Mouse (Mus musculus) C2C12 (cell line): Measurements from ENCODE around the gene Taco1.

Source experiments
- CEBPB ChIP-seq: IDR thresholded peaks from one replicate; pipeline ENCODE4 v1.6.1; 2011; ENCODE audit warnings: low read depth, mild to moderate bottlenecking, control low read depth, moderate library complexity
- CTCF ChIP-seq: IDR thresholded peaks from one replicate; pipeline ENCODE4 v1.5.1; 2011; ENCODE audit not compliant: control insufficient read depth, insufficient read depth, insufficient read length
- MAX ChIP-seq: IDR thresholded peaks from one replicate; pipeline ENCODE4 v1.6.1; 2011; ENCODE audit warnings: mild to moderate bottlenecking, control low read depth
- MYOG ChIP-seq: IDR thresholded peaks from one replicate; pipeline ENCODE4 v1.6.1; 2011; ENCODE audit not compliant: control insufficient read depth, insufficient read length; ENCODE audit errors: extremely low read depth

DNA sequence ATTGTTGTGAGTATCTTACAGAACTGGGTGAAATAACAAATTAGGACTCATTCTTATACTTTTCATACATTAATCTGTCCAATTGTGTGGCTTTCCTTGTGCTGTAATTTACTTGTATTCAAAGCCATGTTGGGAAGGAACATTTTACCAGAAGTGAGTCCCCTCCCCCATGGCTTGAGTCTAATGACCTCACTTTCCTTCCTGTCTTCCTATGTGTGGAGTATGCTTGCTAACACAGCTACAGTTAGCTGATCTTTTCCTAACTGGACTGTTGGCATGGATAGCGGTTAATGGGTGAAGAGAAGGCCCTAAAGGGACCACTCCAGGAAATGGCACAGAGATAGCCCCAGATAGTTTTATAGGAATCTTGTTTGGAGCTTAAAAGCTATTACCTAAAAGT is 32.4 kb downstream of the Taco1 start:
- no peak for TF ChIP-seq CTCF
- TF ChIP-seq MYOG = no peak
- TF ChIP-seq MAX = no peak
- no peak for TF ChIP-seq CEBPB
